Mouse (Mus musculus): ENCODE data around the gene Rtn4rl2. TPM values are rescaled to one million over a fixed set of nuclear protein-coding genes. Genes with fewer than 3 reads are reported as not detected.

The Rtn4rl2 gene
- total RNA-seq, 1 experiment: 0.80 TPM

DNA sequence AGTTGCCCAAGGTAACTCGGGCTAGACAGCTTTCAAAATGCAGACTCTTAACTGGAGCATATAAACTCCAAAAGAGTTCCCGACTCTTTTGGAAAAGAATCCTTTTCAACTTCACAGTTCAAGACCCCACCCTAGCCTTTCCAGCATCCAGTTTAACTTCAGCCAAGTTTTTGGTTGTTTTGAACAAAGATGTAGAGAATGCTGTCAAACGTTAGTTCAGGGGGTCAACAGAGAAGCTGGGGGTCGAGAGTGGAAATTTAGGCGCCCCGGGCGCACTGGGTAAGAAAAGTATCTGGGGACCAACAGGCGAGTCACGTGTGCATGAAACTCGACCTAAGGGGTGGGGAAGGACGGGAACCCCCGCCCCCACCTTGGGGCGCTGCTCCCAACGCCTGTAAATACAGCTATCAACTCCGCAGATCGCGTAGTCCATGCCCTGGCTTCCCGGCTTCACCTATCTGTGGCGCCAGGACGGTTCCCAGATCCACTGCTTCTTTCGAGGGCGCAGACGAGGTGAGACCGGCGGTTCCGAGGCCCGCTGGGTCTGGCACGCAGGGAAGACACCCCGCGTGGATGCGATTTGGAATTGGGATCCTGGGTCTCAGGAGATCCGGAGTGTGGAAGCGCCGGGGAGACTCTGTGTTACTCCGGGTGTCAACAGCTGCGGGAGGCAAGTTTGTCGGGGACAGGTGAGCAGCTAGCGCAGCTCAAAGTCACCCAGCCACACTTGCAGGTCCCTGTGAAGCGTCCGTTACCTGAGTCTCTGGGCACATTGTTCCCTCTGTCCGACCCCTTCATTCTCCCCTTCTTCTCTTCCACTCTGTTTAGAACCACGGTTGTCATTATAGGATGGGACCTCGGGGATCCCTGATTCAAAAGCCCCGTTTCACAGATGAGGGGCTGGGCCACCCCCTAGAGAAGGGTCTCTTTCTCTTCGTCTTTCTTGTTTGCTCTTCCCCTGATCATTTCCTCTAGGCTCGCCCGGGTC is 47.2 kb downstream of the Rtn4rl2 start:
- in situ Hi-C loops (cut with MboI; ENCODE audit: low sequenced_read_pairs in 2 of 2, unreplicated experiment in 2 of 2): no loop called here
- no peak overlapping the region for H3K27ac ChIP-seq (ENCODE audit: insufficient read depth, low read depth, low read length, poor library complexity, severe bottlenecking)
- H3K9ac ChIP-seq (ENCODE audit: insufficient read depth, low read depth, low read length, poor library complexity, severe bottlenecking): peak overlapping the region; percentile 81
- H3K4me3 ChIP-seq (ENCODE audit: insufficient read depth in 1 of 2, low read depth in 1 of 2, low read length in 2 of 2, poor library complexity in 1 of 2, severe bottlenecking in 1 of 2): peak overlapping the region; percentile 78 to 87
- peaks cover 18 to 19% of the 10 kb centered on the region in 2 experiments; a peak in 3 of 4 replicates for H3K4me1 ChIP-seq (ENCODE audit: control insufficient read depth in 2 of 2, insufficient read depth in 2 of 2, low read length in 2 of 2, poor library complexity in 1 of 2)
- TF ChIP-seq ZC3H11A (IDR thresholded peaks at IDR 0.05; ENCODE audit: borderline replicate concordance, low read depth, low read length) (no peak), MAFK (IDR thresholded peaks at IDR 0.05; ENCODE audit: insufficient read depth, low read depth, low read length) (no peak), HCFC1 (IDR thresholded peaks at IDR 0.05; ENCODE audit: borderline replicate concordance, insufficient read depth, low read length) (no peak), CHD2 (IDR thresholded peaks at IDR 0.05; ENCODE audit: low read depth, low read length) (no peak), ZNF384 (IDR thresholded peaks at IDR 0.05; ENCODE audit: low read depth, low read length) (no peak)
- no peak for DNase-seq (ENCODE audit: low read depth, low spot score)
- no peaks in the 10 kb centered on the region for H3K36me3 ChIP-seq (ENCODE audit: control insufficient read depth, insufficient read depth, low read length, poor library complexity, severe bottlenecking)
- H3K9me3 ChIP-seq (ENCODE audit: control insufficient read depth, insufficient read depth, low read depth, low read length): no peaks in the 10 kb centered on the region

DNA sequence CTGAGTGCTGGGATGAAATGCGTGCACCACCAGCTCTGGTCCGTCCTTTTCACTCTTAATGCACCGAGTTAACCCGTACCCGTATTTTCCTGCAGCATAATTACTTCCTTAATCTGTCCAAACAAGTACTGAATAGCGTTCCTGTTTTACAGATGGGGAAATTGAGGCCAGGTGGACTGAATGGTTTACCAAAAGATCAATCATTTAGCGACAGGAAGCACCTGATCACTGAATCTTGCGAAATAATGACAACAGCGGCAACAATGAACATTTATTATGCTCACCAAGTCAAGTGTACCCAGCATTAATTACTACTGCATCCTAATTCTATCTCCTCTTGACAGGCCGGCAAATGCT is 47.9 kb downstream of the Rtn4rl2 start, which contains the start of gene Slc43a1:
Slc43a1 (plus strand) TSS at position 258 of the 357 bp plus-strand sequence.
- peak within 1 kb of the TSS; percentile 78 to 87 for H3K4me3 ChIP-seq (ENCODE audit: insufficient read depth in 1 of 2, low read depth in 1 of 2, low read length in 2 of 2, poor library complexity in 1 of 2, severe bottlenecking in 1 of 2)
- no peaks in the 10 kb centered on the region for H3K9me3 ChIP-seq (ENCODE audit: control insufficient read depth, insufficient read depth, low read depth, low read length)
- no peaks in the 10 kb centered on the region for H3K36me3 ChIP-seq (ENCODE audit: control insufficient read depth, insufficient read depth, low read length, poor library complexity, severe bottlenecking)
- in situ Hi-C loops (cut with MboI; ENCODE audit: low sequenced_read_pairs in 2 of 2, unreplicated experiment in 2 of 2): no loop called here
- TF ChIP-seq ZC3H11A (IDR thresholded peaks at IDR 0.05; ENCODE audit: borderline replicate concordance, low read depth, low read length): no peak
- no peak for TF ChIP-seq MAFK (IDR thresholded peaks at IDR 0.05; ENCODE audit: insufficient read depth, low read depth, low read length)
- TF ChIP-seq ZNF384 (IDR thresholded peaks at IDR 0.05; ENCODE audit: low read depth, low read length): no peak
- no peak for TF ChIP-seq HCFC1 (IDR thresholded peaks at IDR 0.05; ENCODE audit: borderline replicate concordance, insufficient read depth, low read length)
- no peak for TF ChIP-seq CHD2 (IDR thresholded peaks at IDR 0.05; ENCODE audit: low read depth, low read length)
- no peak within 1 kb of the TSS for H3K27ac ChIP-seq (ENCODE audit: insufficient read depth, low read depth, low read length, poor library complexity, severe bottlenecking)
- H3K9ac ChIP-seq (ENCODE audit: insufficient read depth, low read depth, low read length, poor library complexity, severe bottlenecking): peak within 1 kb of the TSS; percentile 81
- no peak for DNase-seq (ENCODE audit: low read depth, low spot score)
- peaks cover 18 to 19% of the 10 kb centered on the region in 2 experiments; a peak in 3 of 4 replicates for H3K4me1 ChIP-seq (ENCODE audit: control insufficient read depth in 2 of 2, insufficient read depth in 2 of 2, low read length in 2 of 2, poor library complexity in 1 of 2)

DNA sequence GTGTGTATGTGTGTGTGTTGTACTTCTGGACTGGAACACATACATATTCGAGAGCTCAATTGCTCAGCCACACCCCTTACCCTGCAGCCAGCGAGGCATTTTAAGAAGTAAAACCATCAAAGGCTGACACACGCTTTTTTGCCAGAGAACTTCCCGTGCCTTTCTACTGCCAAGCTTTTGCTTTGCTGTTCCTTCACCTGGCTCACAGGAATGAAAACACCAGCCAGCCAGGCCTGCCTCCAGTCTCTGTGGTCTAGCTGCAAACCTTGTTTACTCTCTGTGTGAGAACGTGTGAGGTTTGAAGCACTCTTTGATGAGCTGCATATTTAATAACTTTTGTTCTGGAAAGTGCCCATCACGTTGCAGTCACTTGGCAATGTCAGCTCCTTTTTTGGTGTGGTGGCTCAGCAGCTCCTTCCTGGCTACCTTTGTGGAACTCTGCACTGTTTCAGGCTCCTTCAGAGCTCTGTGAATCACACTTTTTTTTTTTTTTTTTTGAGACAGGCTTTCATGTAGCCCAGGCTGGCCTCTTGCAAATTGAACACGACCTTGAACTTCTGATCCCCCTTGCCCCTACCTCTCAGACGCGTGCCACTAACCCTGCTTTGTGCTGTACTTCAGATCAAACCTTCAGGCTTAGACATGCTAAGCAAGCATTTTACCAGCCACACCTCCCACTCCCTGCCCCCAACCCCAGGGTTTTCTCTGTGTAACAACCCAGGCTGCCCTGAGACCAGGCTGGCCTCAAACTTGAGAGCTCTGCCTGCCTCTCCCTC is 48.5 kb downstream of the Rtn4rl2 start:
- Histone ChIP-seq H3K9ac (ENCODE audit: insufficient read depth, low read depth, low read length, poor library complexity, severe bottlenecking) (no peak overlapping the region), H3K9me3 (ENCODE audit: control insufficient read depth, insufficient read depth, low read depth, low read length) (no peaks in the 10 kb centered on the region), H3K4me3 (ENCODE audit: insufficient read depth in 1 of 2, low read depth in 1 of 2, low read length in 2 of 2, poor library complexity in 1 of 2, severe bottlenecking in 1 of 2) (no peak overlapping the region), H3K4me1 (ENCODE audit: control insufficient read depth in 2 of 2, insufficient read depth in 2 of 2, low read length in 2 of 2, poor library complexity in 1 of 2) (peaks cover 18 to 19% of the 10 kb centered on the region in 2 experiments; a peak in 3 of 4 replicates), H3K36me3 (ENCODE audit: control insufficient read depth, insufficient read depth, low read length, poor library complexity, severe bottlenecking) (no peaks in the 10 kb centered on the region), H3K27ac (ENCODE audit: insufficient read depth, low read depth, low read length, poor library complexity, severe bottlenecking) (no peak overlapping the region)
- DNase-seq (ENCODE audit: low read depth, low spot score): peak; percentile 79
- in situ Hi-C loops (cut with MboI; ENCODE audit: low sequenced_read_pairs in 2 of 2, unreplicated experiment in 2 of 2): no loop called here
- TF ChIP-seq CHD2 (IDR thresholded peaks at IDR 0.05; ENCODE audit: low read depth, low read length) (peak; percentile 59; the same call in 1 of the 2 replicates), ZNF384 (IDR thresholded peaks at IDR 0.05; ENCODE audit: low read depth, low read length) (peak; percentile 96), MAFK (IDR thresholded peaks at IDR 0.05; ENCODE audit: insufficient read depth, low read depth, low read length) (peak; percentile 80), ZC3H11A (IDR thresholded peaks at IDR 0.05; ENCODE audit: borderline replicate concordance, low read depth, low read length) (no peak), HCFC1 (IDR thresholded peaks at IDR 0.05; ENCODE audit: borderline replicate concordance, insufficient read depth, low read length) (no peak)

DNA sequence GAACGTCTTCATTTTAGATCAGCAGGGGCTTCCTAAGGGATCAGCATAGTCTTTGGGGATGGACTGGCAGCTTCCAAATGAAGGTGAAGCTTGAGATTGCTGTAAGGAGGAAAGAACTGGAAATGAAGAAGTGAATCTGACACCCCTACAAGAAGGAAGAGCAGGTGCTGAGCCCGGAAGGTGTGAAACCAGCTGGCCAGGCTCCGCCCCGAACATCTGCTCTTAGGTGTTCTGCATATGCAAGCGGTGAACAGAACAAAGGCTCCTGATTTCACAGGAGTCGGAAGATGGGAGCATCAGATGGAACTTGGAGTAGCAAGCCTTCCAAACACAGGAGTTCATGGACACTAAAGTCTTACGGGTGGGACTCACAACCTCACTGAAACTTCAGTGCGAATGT is 49.4 kb downstream of the Rtn4rl2 start:
- TF ChIP-seq HCFC1 (IDR thresholded peaks at IDR 0.05; ENCODE audit: borderline replicate concordance, insufficient read depth, low read length) (no peak), CHD2 (IDR thresholded peaks at IDR 0.05; ENCODE audit: low read depth, low read length) (no peak), MAFK (IDR thresholded peaks at IDR 0.05; ENCODE audit: insufficient read depth, low read depth, low read length) (no peak), ZC3H11A (IDR thresholded peaks at IDR 0.05; ENCODE audit: borderline replicate concordance, low read depth, low read length) (no peak), ZNF384 (IDR thresholded peaks at IDR 0.05; ENCODE audit: low read depth, low read length) (no peak)
- Histone ChIP-seq H3K4me3 (ENCODE audit: insufficient read depth in 1 of 2, low read depth in 1 of 2, low read length in 2 of 2, poor library complexity in 1 of 2, severe bottlenecking in 1 of 2) (no peak overlapping the region), H3K36me3 (ENCODE audit: control insufficient read depth, insufficient read depth, low read length, poor library complexity, severe bottlenecking) (no peaks in the 10 kb centered on the region), H3K4me1 (ENCODE audit: control insufficient read depth in 2 of 2, insufficient read depth in 2 of 2, low read length in 2 of 2, poor library complexity in 1 of 2) (peaks cover 18 to 19% of the 10 kb centered on the region in 2 experiments; a peak in 3 of 4 replicates), H3K27ac (ENCODE audit: insufficient read depth, low read depth, low read length, poor library complexity, severe bottlenecking) (no peak overlapping the region), H3K9ac (ENCODE audit: insufficient read depth, low read depth, low read length, poor library complexity, severe bottlenecking) (no peak overlapping the region), H3K9me3 (ENCODE audit: control insufficient read depth, insufficient read depth, low read depth, low read length) (no peaks in the 10 kb centered on the region)
- no peak for DNase-seq (ENCODE audit: low read depth, low spot score)
- in situ Hi-C loops (cut with MboI; ENCODE audit: low sequenced_read_pairs in 2 of 2, unreplicated experiment in 2 of 2): no loop called here
